Mouse (Mus musculus): Measurements from ENCODE around the gene Sesn1.
"Not testable (repeated sequence)": the region's sequence is repeated elsewhere in the genome, so short reads cannot be mapped to it uniquely, and the experiment has no call there.

The Sesn1 gene

DNA sequence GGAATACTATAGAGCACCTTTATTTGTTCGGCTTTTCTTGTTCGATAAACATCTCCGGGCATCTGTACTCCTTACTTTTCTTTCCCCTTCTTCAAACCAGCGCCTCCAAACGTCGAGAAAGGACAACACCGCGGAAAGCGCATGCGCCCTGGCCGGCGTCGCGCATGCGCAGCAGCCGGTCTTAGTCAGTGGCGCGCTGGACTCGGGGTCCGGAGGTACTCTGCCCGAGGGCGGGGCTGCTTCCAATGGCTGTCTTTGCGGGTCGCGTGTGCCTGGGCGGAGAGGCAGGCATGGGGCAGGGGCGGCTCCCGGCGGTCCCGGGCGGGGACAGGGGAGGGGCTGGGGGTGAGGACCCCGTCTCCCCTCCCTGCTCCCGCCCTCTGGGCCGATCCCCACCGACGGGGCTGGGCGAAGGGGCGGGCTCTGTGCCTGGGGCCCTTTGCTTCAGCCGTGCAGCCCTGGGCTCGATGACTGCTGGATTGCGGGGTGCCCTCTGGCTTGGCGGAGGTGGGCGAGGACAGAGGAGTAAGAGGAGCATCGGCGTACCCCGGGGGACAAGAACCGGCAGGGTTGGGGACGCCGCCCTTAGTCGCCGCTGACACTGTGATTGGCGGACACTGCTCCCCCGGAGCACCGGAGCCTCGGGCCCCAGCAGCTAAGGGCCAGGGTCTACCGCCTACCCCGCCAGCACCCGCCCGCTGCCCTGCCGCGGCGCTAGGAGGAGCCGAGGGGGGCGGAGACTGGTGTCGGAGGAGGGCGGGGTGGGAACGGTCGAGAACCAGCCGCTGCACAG, at the start of gene Sesn1, which contains the start of gene Cep57l1:
Gene Sesn1 (plus strand): TSS at position 165 of the 793 bp plus-strand sequence.
Gene Cep57l1 (minus strand): TSS at position 101 of the 793 bp plus-strand sequence.
- DNase-seq (ENCODE audit: low spot score in 2 of 2): peak; percentile 79 to 89

DNA sequence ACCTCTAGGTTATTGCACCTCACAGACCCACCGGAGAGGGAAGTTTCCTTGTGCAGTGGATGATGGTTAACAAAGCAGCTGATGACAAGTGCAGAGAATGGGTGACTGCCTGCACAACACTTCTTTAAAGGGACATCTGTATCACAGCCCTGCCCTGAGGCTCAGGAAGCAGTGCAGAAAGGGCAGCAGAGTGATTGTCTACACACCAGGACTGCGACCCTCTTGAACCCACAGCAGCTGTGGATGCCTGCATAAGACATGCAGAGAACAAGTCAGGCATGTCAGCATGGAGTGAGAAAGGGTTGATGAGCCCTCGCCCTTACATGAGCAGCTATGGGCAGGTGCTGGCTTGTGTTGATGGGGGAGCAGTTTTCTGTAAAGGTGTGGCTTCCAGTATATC, 48.9 kb upstream of the Sesn1 start:
- no peak for DNase-seq (ENCODE audit: low spot score in 2 of 2)

GRCm38 (mm10) chr10:41763741-41764385, 45.9 kb upstream of the Sesn1 start:
- DNase-seq (ENCODE audit: low spot score in 2 of 2): no peak

DNA sequence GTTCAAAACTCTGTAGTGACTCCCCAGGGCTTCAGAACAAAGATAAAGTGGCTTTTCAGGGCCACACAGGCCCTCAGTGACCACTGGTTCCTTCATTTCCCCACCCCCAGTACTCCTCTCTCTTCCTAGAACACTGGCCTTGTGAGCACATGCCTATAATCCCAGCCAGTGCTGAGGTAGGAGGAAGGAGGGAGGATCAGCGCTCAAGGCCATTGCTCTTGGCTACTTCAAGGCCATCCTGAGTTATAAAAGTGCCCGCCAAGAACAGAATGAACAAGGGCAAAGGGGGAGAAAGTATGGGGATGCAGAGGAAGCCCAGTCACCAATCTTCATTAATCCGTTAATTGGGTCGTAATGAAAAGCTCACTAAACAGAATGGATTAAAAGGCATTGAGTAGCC, 44.1 kb upstream of the Sesn1 start:
- DNase-seq (ENCODE audit: low spot score in 2 of 2): no peak

DNA sequence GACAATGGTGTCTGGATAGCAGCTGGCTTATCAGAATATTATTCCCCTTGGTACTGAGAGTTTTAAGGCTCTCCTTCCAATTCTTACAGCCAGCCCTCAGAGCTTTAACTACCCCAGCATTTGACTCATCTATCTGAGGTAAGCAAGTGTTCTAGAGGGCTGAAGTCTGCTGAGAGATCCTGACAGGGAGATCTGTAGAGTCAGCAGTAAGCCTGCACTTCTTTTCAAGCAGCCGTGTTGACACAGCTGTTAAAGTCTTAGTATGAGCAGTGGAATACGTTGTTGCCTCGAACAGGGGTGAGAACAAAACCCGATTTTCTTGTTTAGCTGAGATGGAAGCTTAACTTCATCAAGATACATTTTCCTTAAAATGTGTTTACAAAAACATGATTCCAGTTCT, 43.5 kb upstream of the Sesn1 start:
- no peak for DNase-seq (ENCODE audit: low spot score in 2 of 2)

- no peak for DNase-seq (ENCODE audit: low spot score in 2 of 2)
Observed at GRCm38 (mm10) chr10:41767254-41767653, 42.5 kb upstream of the Sesn1 start.

DNA sequence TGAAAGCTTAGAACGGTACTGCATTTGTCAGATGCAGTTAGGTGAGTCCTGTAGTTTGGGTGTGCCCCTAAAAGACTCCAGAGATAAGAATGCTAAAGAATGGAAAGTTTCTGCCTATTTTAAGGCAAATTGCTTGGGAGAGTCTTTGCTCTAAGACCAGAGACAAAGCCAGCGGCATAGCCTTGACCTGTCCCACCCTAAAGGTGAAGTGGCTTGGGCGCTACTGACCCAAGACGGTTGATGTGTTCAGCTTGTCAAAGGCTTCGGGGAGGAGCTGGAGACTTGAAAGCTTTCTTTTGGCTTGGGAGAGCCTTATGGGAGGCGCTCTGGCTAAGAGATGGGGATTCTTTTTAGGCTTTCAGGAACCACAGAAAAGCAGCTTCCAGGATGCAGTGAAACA, 17.4 kb upstream of the Sesn1 start:
- no peak for DNase-seq (ENCODE audit: low spot score in 2 of 2)

- DNase-seq (ENCODE audit: low spot score in 2 of 2): no peak
Observed at GRCm38 (mm10) chr10:41797253-41797652, 12.5 kb upstream of the Sesn1 start.

DNA sequence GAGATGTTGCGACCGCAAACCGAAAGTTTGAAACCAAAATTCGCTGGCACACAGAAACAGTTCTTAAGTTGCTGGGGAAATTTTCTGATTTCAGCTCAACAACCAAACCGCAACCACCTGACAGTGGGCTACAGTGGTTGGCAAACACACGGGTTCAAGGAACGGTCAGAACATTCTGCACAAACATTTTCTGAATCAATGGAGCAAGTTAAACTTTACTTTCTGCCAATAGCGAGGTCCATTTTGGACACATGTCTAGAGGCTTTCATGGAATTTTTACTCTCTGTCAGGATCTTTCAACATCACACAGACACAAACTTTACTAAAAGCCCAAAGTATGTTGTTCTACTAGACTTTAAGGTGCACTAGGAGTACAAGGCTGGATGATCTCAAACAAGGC, 6.3 kb upstream of the Sesn1 start:
- no peak for DNase-seq (ENCODE audit: low spot score in 2 of 2)

DNA sequence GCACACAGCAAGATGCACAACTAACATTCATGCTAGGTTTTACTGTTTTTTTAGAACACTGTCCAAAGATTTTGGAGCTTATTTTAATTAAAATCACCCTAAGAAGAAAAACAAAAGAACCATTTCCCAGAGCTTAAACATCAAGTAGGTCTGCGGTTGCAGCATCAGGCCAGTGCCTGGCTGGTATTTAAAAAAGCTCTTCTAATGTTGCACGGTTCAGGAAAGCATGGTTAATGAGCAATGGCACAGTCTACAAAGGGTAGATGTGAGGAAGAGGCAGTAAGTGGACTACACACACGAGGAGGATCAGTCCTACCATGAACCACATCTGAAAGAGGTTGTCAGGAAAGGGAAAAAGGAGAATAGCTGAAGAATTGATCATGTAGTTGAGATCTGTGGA, 5.0 kb upstream of the Sesn1 start:
- DNase-seq (ENCODE audit: low spot score in 2 of 2): no peak

GRCm38 (mm10) chr10:41805729-41806355, 3.9 kb upstream of the Sesn1 start:
- no peak for DNase-seq (ENCODE audit: low spot score in 2 of 2)

DNA sequence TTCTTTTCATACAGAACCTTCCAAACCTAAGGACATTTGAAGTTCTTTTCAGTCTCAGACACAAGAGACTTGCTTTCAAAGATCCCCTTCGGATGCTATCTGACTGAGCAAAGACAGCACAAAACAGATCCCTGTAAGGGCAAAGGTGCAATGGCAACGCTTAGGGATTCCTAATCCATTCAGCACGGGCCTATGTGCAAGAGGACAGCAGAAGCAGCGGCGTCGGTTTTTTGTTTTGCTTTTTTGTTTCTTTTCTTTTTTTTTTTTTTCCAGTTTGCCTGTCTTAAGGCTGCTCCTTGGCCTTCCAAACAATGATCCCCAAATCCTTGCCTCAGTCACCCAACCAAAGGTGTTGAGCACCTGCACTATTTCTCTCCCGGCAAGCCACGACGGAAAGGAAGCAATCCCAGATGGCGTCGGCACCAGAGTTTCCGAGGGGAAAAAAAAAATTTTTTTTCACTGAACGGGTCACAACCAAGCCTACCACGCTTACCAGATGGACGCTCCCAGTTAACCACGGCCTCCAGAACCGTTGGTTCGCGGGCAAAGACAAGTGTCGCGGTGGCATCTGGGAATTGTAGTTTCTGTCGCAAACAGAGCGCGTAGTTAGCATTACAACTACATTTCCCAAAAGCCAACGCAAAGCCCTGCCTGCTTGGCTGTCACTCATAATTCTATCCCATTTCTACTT, 510 bp upstream of the Sesn1 start:
- peak in 1 of 2 experiments; percentile 83 for DNase-seq (ENCODE audit: low spot score in 2 of 2)

GRCm38 (mm10) chr10:41810564-41811455, 1.1 kb downstream of the Sesn1 start:
- no peak for DNase-seq (ENCODE audit: low spot score in 2 of 2)

DNA sequence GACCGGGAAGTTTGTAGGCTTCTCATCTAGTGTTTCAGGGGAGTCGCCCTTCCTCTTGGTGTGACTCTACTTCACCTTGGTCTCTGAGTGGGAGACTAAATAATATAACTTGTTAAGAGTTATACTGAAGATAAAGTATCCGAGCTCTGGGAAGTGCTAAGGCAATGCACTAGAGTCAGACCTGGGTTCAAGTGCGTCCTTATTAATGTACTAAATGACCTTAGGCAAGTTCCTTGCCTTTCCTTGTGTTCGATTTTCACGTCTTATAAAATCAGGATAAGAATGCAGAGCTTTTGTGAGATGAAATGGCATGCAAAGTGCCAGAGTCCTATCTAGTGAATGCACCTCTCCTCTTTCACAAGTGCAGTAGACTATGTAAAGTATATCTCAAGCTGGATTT, 2.8 kb downstream of the Sesn1 start:
- no peak for DNase-seq (ENCODE audit: low spot score in 2 of 2)

DNA sequence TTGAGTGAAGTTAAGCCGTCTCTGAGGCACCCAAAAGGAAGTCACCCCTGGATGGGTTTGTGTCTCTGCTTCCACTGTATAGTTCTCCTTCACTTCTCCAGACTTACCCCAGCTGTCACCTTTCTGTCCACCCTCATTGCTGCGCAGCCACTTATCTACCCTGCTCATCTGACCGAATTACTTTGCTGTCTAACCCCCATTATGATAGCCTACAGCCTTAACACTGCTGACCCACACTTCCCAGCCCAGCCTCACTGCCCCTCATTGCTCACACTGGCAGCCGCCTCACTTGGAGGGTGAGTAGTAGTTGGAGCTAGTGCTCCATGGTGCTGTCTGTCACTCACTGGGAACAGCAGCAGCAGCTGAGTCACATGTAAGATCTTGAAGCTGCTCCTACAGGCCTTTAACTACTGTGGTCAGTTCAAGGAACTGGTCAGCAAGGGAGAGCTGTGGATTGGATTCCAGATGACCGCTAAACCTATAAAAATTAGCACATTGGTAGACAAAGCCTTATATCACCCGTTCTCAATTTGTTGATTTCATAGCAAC, 4.6 kb downstream of the Sesn1 start:
- no peak for DNase-seq (ENCODE audit: low spot score in 2 of 2)

GRCm38 (mm10) chr10:41816516-41816915, 6.8 kb downstream of the Sesn1 start:
- DNase-seq (ENCODE audit: low spot score in 2 of 2): no peak

GRCm38 (mm10) chr10:41818036-41818732, 8.4 kb downstream of the Sesn1 start:
- DNase-seq (ENCODE audit: low spot score in 2 of 2): no peak

GRCm38 (mm10) chr10:41818733-41819070, 9.0 kb downstream of the Sesn1 start:
- DNase-seq (ENCODE audit: low spot score in 2 of 2): not testable (repeated sequence)

DNA sequence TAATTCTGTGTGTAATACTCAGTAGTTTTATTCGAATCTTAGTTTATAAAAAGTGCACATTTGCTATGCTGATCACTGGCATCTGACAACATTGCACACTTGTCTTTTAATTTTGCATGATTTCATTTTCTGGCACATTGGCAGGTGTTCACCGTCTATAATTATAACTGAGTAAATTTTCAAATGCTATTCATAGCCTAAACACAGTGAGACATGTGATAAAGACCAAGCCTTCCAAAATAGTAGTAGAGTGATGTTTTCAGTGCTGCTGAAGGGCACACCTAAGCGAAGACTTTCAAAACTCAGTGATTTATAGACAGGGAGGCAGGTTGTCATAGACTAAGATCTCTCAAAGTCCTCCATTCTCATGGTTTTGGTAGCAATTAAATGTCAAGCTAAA, 9.6 kb downstream of the Sesn1 start:
- no peak for DNase-seq (ENCODE audit: low spot score in 2 of 2)

DNA sequence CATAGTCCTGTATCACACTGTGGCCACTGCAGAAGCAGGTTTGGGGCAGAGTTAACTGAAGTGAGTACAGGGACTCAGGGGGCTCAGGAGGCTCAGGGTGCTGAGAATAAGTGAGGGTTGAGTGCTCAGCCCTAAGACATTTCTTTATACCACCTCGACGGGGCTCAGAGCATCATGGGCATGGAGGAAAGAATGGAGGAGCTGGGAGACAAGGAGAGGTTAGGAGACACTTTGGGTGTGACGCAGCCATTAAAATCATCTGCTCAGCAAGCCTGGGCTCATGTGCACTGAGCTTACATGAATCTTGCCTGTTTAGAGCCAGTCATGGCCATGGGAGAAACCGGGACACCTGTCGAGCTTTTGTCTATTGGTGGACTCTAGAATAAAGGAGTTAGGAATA, 10.7 kb downstream of the Sesn1 start:
- no peak for DNase-seq (ENCODE audit: low spot score in 2 of 2)

All from frontal cortex, postnatal 25 days (tissue).